15 mouse cellular contexts compared by ENCODE assay signal in genomic region chr12:117809327-117810017, GRCm38 (mm10). TPM values are rescaled to one million over a fixed set of nuclear protein-coding genes. Genes with fewer than 3 reads are reported as not detected.
A peak's percentile ranks its signal among the peaks of the same experiment; 100 is the strongest.
DNase-seq lines count a peak whose midpoint lies in the region; ATAC-seq and TF ChIP-seq lines count a peak whose summit lies in the region.
"Had no signal": no experiment of that assay in that cellular context is flagged by ENCODE, and none has a peak within 500 bp of the region (broad histone marks: within the 10 kb centered on the region; RNA-seq: fewer than 3 reads in every experiment).

No protein-coding gene starts in this region.

- no peaks in the 10 kb centered on the region for H3K36me3 ChIP-seq in forebrain, embryonic 12.5 days (replicated peaks)
- no peaks in the 10 kb centered on the region for H3K36me3 ChIP-seq in hindbrain, embryonic 14.5 days (replicated peaks; ENCODE audit: control insufficient read depth, insufficient read depth)
- H3K36me3 ChIP-seq in midbrain, postnatal 0 days (ENCODE audit: insufficient read depth, low read length): no peaks in the 10 kb centered on the region

- H3K9me3 ChIP-seq in forebrain, embryonic 12.5 days: no peaks in the 10 kb centered on the region
- H3K9me3 ChIP-seq in hindbrain, embryonic 14.5 days (ENCODE audit: control insufficient read depth, low read length): no peaks in the 10 kb centered on the region
- no peaks in the 10 kb centered on the region for H3K9me3 ChIP-seq in midbrain, postnatal 0 days (ENCODE audit: low read length)

- DNase-seq in Muller cell, postnatal 12 days (ENCODE audit: inconsistent ontology term): peak; percentile 12
- no peak for DNase-seq in hindbrain, embryonic 14.5 days (ENCODE audit: low spot score)
- DNase-seq in midbrain, postnatal 0 days (ENCODE audit: low spot score): peak; percentile 24
- no peak for DNase-seq in cerebellum, adult 9-10 months
- no peak for DNase-seq in left cerebral cortex, adult 18-20 months (ENCODE audit: low spot score in 2 of 2)
- no peak for DNase-seq in urinary bladder, postnatal 10 days (ENCODE audit: low spot score)
- DNase-seq: cerebellum, postnatal 10 days; heart, postnatal 14 days; kidney, adult 18-20 months; kidney, postnatal 4 days; lung, adult 18-20 months; thymus, postnatal 14 days had no signal

- no peak overlapping the region for H3K4me3 ChIP-seq in forebrain, embryonic 12.5 days (replicated peaks)
- H3K4me3 ChIP-seq in hindbrain, embryonic 14.5 days (replicated peaks; ENCODE audit: low read length): no peak overlapping the region
- no peak overlapping the region for H3K4me3 ChIP-seq in midbrain, postnatal 0 days (ENCODE audit: low read depth, low read length)
- H3K4me3 ChIP-seq: left cerebral cortex, adult 2 months had no signal

- no peak overlapping the region for H3K9ac ChIP-seq in forebrain, embryonic 12.5 days
- H3K9ac ChIP-seq in hindbrain, embryonic 14.5 days: no peak overlapping the region
- H3K9ac ChIP-seq in midbrain, postnatal 0 days (replicated peaks; ENCODE audit: low read length, poor library complexity, severe bottlenecking): no peak overlapping the region

- 20% methylated on average over 10 of the region's 10 CpGs for WGBS in forebrain, embryonic 12.5 days
- 21% methylated on average over 10 of the region's 10 CpGs for WGBS in hindbrain, embryonic 14.5 days
- 22% methylated on average over 10 of the region's 10 CpGs for WGBS in midbrain, postnatal 0 days

- TF ChIP-seq CTCF in midbrain, postnatal 0 days (IDR thresholded peaks at IDR 0.05): no peak

- peaks cover 42% of the 10 kb centered on the region for H3K27me3 ChIP-seq in forebrain, embryonic 12.5 days
- peaks cover 19% of the 10 kb centered on the region for H3K27me3 ChIP-seq in hindbrain, embryonic 14.5 days (ENCODE audit: control insufficient read depth, insufficient read depth, low read length)
- 0 out of 2 replicates have a peak, but pooled peaks cover 3% of the 10 kb centered on the region for H3K27me3 ChIP-seq in midbrain, postnatal 0 days (ENCODE audit: insufficient read depth, low read length)

- peak overlapping the region; percentile 51 for H3K27ac ChIP-seq in forebrain, embryonic 12.5 days
- H3K27ac ChIP-seq in hindbrain, embryonic 14.5 days: peak overlapping the region; percentile 49; the same call in 1 of the 2 replicates
- H3K27ac ChIP-seq in midbrain, postnatal 0 days (ENCODE audit: low read depth, low read length): no peak overlapping the region
- H3K27ac ChIP-seq: left cerebral cortex, adult 2 months had no signal

- peak overlapping the region; percentile 24; the same call in 1 of the 2 replicates for H3K4me2 ChIP-seq in forebrain, embryonic 12.5 days
- 0 out of 2 replicates have a peak overlapping the region, but pooled peaks have one; percentile 9 for H3K4me2 ChIP-seq in hindbrain, embryonic 14.5 days (replicated peaks)
- no peak overlapping the region for H3K4me2 ChIP-seq in midbrain, postnatal 0 days (ENCODE audit: low read depth, low read length, poor library complexity, severe bottlenecking)

- ATAC-seq in forebrain, embryonic 12.5 days (ENCODE audit: low FRiP score): peak; percentile 66
- ATAC-seq in hindbrain, embryonic 14.5 days (ENCODE audit: low FRiP score): peak; percentile 63
- 0 out of 2 replicates have a peak, but pooled peaks have one; percentile 28 for ATAC-seq in midbrain, postnatal 0 days (ENCODE audit: low FRiP score)
- ATAC-seq: activated CD4-positive, CD25-positive, alpha-beta regulatory T cell, adult 4 months had no signal

- H3K4me1 ChIP-seq in forebrain, embryonic 12.5 days: peaks cover 54% of the 10 kb centered on the region
- peaks cover 39% of the 10 kb centered on the region for H3K4me1 ChIP-seq in hindbrain, embryonic 14.5 days (replicated peaks; ENCODE audit: control insufficient read depth, insufficient read depth, low read length)
- peaks cover 3% of the 10 kb centered on the region; the same call in 1 of the 2 replicates for H3K4me1 ChIP-seq in midbrain, postnatal 0 days (ENCODE audit: insufficient read depth, low read length)

RNA-seq across cellular contexts. Expression of gene Cdca7l, which starts 5.4 kb away (rescaled TPM):
- polyA plus RNA-seq in forebrain, embryonic 12.5 days (2016; fragmentation: Nextera tagmentation; extraction: Ambion mirVana): 37.6 and 41.6 TPM in 2 replicates
- 4.9 and 5.8 TPM in 2 replicates for polyA plus RNA-seq in hindbrain, embryonic 14.5 days (2014; fragmentation: Nextera tagmentation; extraction: Ambion mirVana)
- 1.3 and 2.5 TPM in 2 replicates for total RNA-seq in midbrain, postnatal 0 days (2014; rRNA removed)
- 1.8 and 2.2 TPM in 2 replicates for polyA plus RNA-seq in midbrain, postnatal 0 days (2015; fragmentation: Nextera tagmentation; extraction: Ambion mirVana)
- under 1 TPM; 0.35 to 0.37 TPM for total RNA-seq in left cerebral cortex, adult 18-20 months (2021)

Comparison
In these comparisons a context has a peak if more than half of its experiments do, and no peak if none do; other contexts are left out.
1. DNase-seq: peak in Muller cell, postnatal 12 days (single experiment) and midbrain, postnatal 0 days (single experiment); none in hindbrain, embryonic 14.5 days (single experiment), cerebellum, adult 9-10 months (single experiment), left cerebral cortex, adult 18-20 months (0 of 2) and urinary bladder, postnatal 10 days (single experiment).
2. Peak in every context shown above with its lines, with median percentiles within 50 percentile points of each other: ATAC-seq.